Mouse (Mus musculus): ENCODE data around the gene Hlcs. TPM values are rescaled to one million over a fixed set of nuclear protein-coding genes. Genes with fewer than 3 reads are reported as not detected.

The Hlcs gene
- polyA plus RNA-seq, 1 experiment from 2014 or later: 8.6 TPM

GRCm38 (mm10) chr16:94291141-94291540, 22.2 kb downstream of the Hlcs start:
- no peak overlapping the region for H3K4me3 ChIP-seq (ENCODE audit: low read depth, low read length)
- no peaks in the 10 kb centered on the region for H3K9me3 ChIP-seq (replicated peaks; ENCODE audit: control insufficient read depth, low read length)
- no peak overlapping the region for H3K9ac ChIP-seq (replicated peaks; ENCODE audit: low read length)
- no peaks in the 10 kb centered on the region for H3K4me1 ChIP-seq (ENCODE audit: control insufficient read depth, insufficient read depth, low read length)
- 84% methylated on average over 4 of the region's 4 CpGs for WGBS
- ATAC-seq (replicated peaks; ENCODE audit: insufficient number of reproducible peaks, low FRiP score, low TSS enrichment, low read depth) (no peak), DNase-seq (ENCODE audit: low spot score) (no peak)
- H3K4me2 ChIP-seq (ENCODE audit: low read depth, low read length): no peak overlapping the region
- H3K27me3 ChIP-seq (ENCODE audit: control insufficient read depth, insufficient read depth, low read length): no peaks in the 10 kb centered on the region
- no peak overlapping the region for H3K27ac ChIP-seq (replicated peaks; ENCODE audit: low read depth, low read length)
- no peaks in the 10 kb centered on the region for H3K36me3 ChIP-seq (replicated peaks; ENCODE audit: control insufficient read depth, insufficient read depth, low read depth, low read length)

GRCm38 (mm10) chr16:94290073-94290999, 23.0 kb downstream of the Hlcs start:
- Histone ChIP-seq H3K4me3 (ENCODE audit: low read depth, low read length) (peak overlapping the region; percentile 90), H3K4me1 (ENCODE audit: control insufficient read depth, insufficient read depth, low read length) (no peaks in the 10 kb centered on the region), H3K9ac (replicated peaks; ENCODE audit: low read length) (peak overlapping the region; percentile 85), H3K9me3 (replicated peaks; ENCODE audit: control insufficient read depth, low read length) (no peaks in the 10 kb centered on the region), H3K27ac (replicated peaks; ENCODE audit: low read depth, low read length) (no peak overlapping the region; the same call in 1 of the 2 replicates), H3K36me3 (replicated peaks; ENCODE audit: control insufficient read depth, insufficient read depth, low read depth, low read length) (no peaks in the 10 kb centered on the region), H3K27me3 (ENCODE audit: control insufficient read depth, insufficient read depth, low read length) (no peaks in the 10 kb centered on the region), H3K4me2 (ENCODE audit: low read depth, low read length) (peak overlapping the region; percentile 92)
- WGBS: 6% methylated on average over 42 of the region's 52 CpGs
- DNase-seq (ENCODE audit: low spot score) (peak; percentile 90), ATAC-seq (replicated peaks; ENCODE audit: insufficient number of reproducible peaks, low FRiP score, low TSS enrichment, low read depth) (peak; percentile 93)

GRCm38 (mm10) chr16:94289138-94290072, 24.0 kb downstream of the Hlcs start:
- Histone ChIP-seq H3K4me1 (ENCODE audit: control insufficient read depth, insufficient read depth, low read length) (no peaks in the 10 kb centered on the region), H3K9ac (replicated peaks; ENCODE audit: low read length) (peak overlapping the region; percentile 85), H3K27me3 (ENCODE audit: control insufficient read depth, insufficient read depth, low read length) (no peaks in the 10 kb centered on the region), H3K27ac (replicated peaks; ENCODE audit: low read depth, low read length) (no peak overlapping the region; the same call in 1 of the 2 replicates), H3K4me3 (ENCODE audit: low read depth, low read length) (peak overlapping the region; percentile 90), H3K4me2 (ENCODE audit: low read depth, low read length) (peak overlapping the region; percentile 92), H3K9me3 (replicated peaks; ENCODE audit: control insufficient read depth, low read length) (no peaks in the 10 kb centered on the region), H3K36me3 (replicated peaks; ENCODE audit: control insufficient read depth, insufficient read depth, low read depth, low read length) (no peaks in the 10 kb centered on the region)
- DNase-seq (ENCODE audit: low spot score) (peak; percentile 44), ATAC-seq (replicated peaks; ENCODE audit: insufficient number of reproducible peaks, low FRiP score, low TSS enrichment, low read depth) (peak; percentile 40; the same call in 1 of the 2 replicates)
- 15% methylated on average over 39 of the region's 39 CpGs for WGBS

- no peaks in the 10 kb centered on the region for H3K9me3 ChIP-seq (replicated peaks; ENCODE audit: control insufficient read depth, low read length)
- no peak overlapping the region for H3K9ac ChIP-seq (replicated peaks; ENCODE audit: low read length)
- H3K4me2 ChIP-seq (ENCODE audit: low read depth, low read length): no peak overlapping the region
- 85% methylated on average over 9 of the region's 9 CpGs for WGBS
- H3K36me3 ChIP-seq (replicated peaks; ENCODE audit: control insufficient read depth, insufficient read depth, low read depth, low read length): no peaks in the 10 kb centered on the region
- no peaks in the 10 kb centered on the region for H3K27me3 ChIP-seq (ENCODE audit: control insufficient read depth, insufficient read depth, low read length)
- H3K4me3 ChIP-seq (ENCODE audit: low read depth, low read length): no peak overlapping the region
- H3K27ac ChIP-seq (replicated peaks; ENCODE audit: low read depth, low read length): no peak overlapping the region
- no peak for ATAC-seq (replicated peaks; ENCODE audit: insufficient number of reproducible peaks, low FRiP score, low TSS enrichment, low read depth)
- H3K4me1 ChIP-seq (ENCODE audit: control insufficient read depth, insufficient read depth, low read length): no peaks in the 10 kb centered on the region
- no peak for DNase-seq (ENCODE audit: low spot score)
Measured at GRCm38 (mm10) chr16:94287826-94288225, 25.5 kb downstream of the Hlcs start.

GRCm38 (mm10) chr16:94283972-94284371, 29.4 kb downstream of the Hlcs start:
- WGBS: 94% methylated on average over 3 of the region's 3 CpGs
- no peaks in the 10 kb centered on the region for H3K36me3 ChIP-seq (replicated peaks; ENCODE audit: control insufficient read depth, insufficient read depth, low read depth, low read length)
- H3K4me1 ChIP-seq (ENCODE audit: control insufficient read depth, insufficient read depth, low read length): no peaks in the 10 kb centered on the region
- H3K27me3 ChIP-seq (ENCODE audit: control insufficient read depth, insufficient read depth, low read length): no peaks in the 10 kb centered on the region
- H3K9me3 ChIP-seq (replicated peaks; ENCODE audit: control insufficient read depth, low read length): no peaks in the 10 kb centered on the region
- DNase-seq (ENCODE audit: low spot score) (no peak), ATAC-seq (replicated peaks; ENCODE audit: insufficient number of reproducible peaks, low FRiP score, low TSS enrichment, low read depth) (no peak)
- no peak overlapping the region for H3K9ac ChIP-seq (replicated peaks; ENCODE audit: low read length)
- H3K27ac ChIP-seq (replicated peaks; ENCODE audit: low read depth, low read length): no peak overlapping the region
- H3K4me3 ChIP-seq (ENCODE audit: low read depth, low read length): no peak overlapping the region
- H3K4me2 ChIP-seq (ENCODE audit: low read depth, low read length): no peak overlapping the region

- no peak overlapping the region for H3K9ac ChIP-seq (replicated peaks; ENCODE audit: low read length)
- no peaks in the 10 kb centered on the region for H3K4me1 ChIP-seq (ENCODE audit: control insufficient read depth, insufficient read depth, low read length)
- ATAC-seq (replicated peaks; ENCODE audit: insufficient number of reproducible peaks, low FRiP score, low TSS enrichment, low read depth) (no peak), DNase-seq (ENCODE audit: low spot score) (no peak)
- no peak overlapping the region for H3K4me3 ChIP-seq (ENCODE audit: low read depth, low read length)
- no peaks in the 10 kb centered on the region for H3K9me3 ChIP-seq (replicated peaks; ENCODE audit: control insufficient read depth, low read length)
- H3K4me2 ChIP-seq (ENCODE audit: low read depth, low read length): no peak overlapping the region
- 93% methylated on average over 6 of the region's 6 CpGs for WGBS
- H3K27me3 ChIP-seq (ENCODE audit: control insufficient read depth, insufficient read depth, low read length): no peaks in the 10 kb centered on the region
- no peaks in the 10 kb centered on the region for H3K36me3 ChIP-seq (replicated peaks; ENCODE audit: control insufficient read depth, insufficient read depth, low read depth, low read length)
- no peak overlapping the region for H3K27ac ChIP-seq (replicated peaks; ENCODE audit: low read depth, low read length)
Measured at GRCm38 (mm10) chr16:94270826-94271225, 42.5 kb downstream of the Hlcs start.

GRCm38 (mm10) chr16:94269635-94270034, 43.7 kb downstream of the Hlcs start:
- H3K9ac ChIP-seq (replicated peaks; ENCODE audit: low read length): no peak overlapping the region
- no peaks in the 10 kb centered on the region for H3K36me3 ChIP-seq (replicated peaks; ENCODE audit: control insufficient read depth, insufficient read depth, low read depth, low read length)
- ATAC-seq (replicated peaks; ENCODE audit: insufficient number of reproducible peaks, low FRiP score, low TSS enrichment, low read depth) (peak; percentile 69; the same call in 1 of the 2 replicates), DNase-seq (ENCODE audit: low spot score) (peak; percentile 96)
- WGBS: 5% methylated on average over 9 of the region's 9 CpGs
- no peak overlapping the region for H3K27ac ChIP-seq (replicated peaks; ENCODE audit: low read depth, low read length)
- H3K4me1 ChIP-seq (ENCODE audit: control insufficient read depth, insufficient read depth, low read length): no peaks in the 10 kb centered on the region
- no peaks in the 10 kb centered on the region for H3K9me3 ChIP-seq (replicated peaks; ENCODE audit: control insufficient read depth, low read length)
- H3K27me3 ChIP-seq (ENCODE audit: control insufficient read depth, insufficient read depth, low read length): no peaks in the 10 kb centered on the region
- 0 out of 2 replicates have a peak overlapping the region, but pooled peaks have one; percentile 11 for H3K4me2 ChIP-seq (ENCODE audit: low read depth, low read length)
- H3K4me3 ChIP-seq (ENCODE audit: low read depth, low read length): no peak overlapping the region

All from embryonic facial prominence, embryonic 11.5 days (tissue).